Mouse (Mus musculus): ENCODE measurements around the gene Lpp.

Gene Lpp

GRCm38 (mm10) chr16:24434026-24434425 lies 40.7 kb downstream of the Lpp start:
- DNase-seq (ENCODE audit: extremely low read depth, low read depth, low spot score): no peak

- DNase-seq (ENCODE audit: extremely low read depth, low read depth, low spot score): no peak
Observed at GRCm38 (mm10) chr16:24434531-24435114, 41.3 kb downstream of the Lpp start.

GRCm38 (mm10) chr16:24435115-24435553 lies 41.8 kb downstream of the Lpp start:
- DNase-seq (ENCODE audit: extremely low read depth, low read depth, low spot score): no peak

GRCm38 (mm10) chr16:24438438-24438837 lies 45.1 kb downstream of the Lpp start:
- DNase-seq (ENCODE audit: extremely low read depth, low read depth, low spot score): no peak

- DNase-seq (ENCODE audit: extremely low read depth, low read depth, low spot score): no peak
Observed at GRCm38 (mm10) chr16:24441338-24441737, 48.0 kb downstream of the Lpp start.

GRCm38 (mm10) chr16:24442500-24443122 lies 49.3 kb downstream of the Lpp start:
- DNase-seq (ENCODE audit: extremely low read depth, low read depth, low spot score): no peak

- peak; percentile 13 for DNase-seq (ENCODE audit: extremely low read depth, low read depth, low spot score)
Observed at GRCm38 (mm10) chr16:24443123-24443515, 49.8 kb downstream of the Lpp start.

- DNase-seq (ENCODE audit: extremely low read depth, low read depth, low spot score): no peak
Observed at GRCm38 (mm10) chr16:24443555-24443954, 50.2 kb downstream of the Lpp start.

GRCm38 (mm10) chr16:24444818-24445217 lies 51.5 kb downstream of the Lpp start:
- no peak for DNase-seq (ENCODE audit: extremely low read depth, low read depth, low spot score)

- DNase-seq (ENCODE audit: extremely low read depth, low read depth, low spot score): no peak
Observed at GRCm38 (mm10) chr16:24445473-24445872, 52.2 kb downstream of the Lpp start.

- no peak for DNase-seq (ENCODE audit: extremely low read depth, low read depth, low spot score)
Observed at GRCm38 (mm10) chr16:24446449-24446848, 53.1 kb downstream of the Lpp start.

GRCm38 (mm10) chr16:24447666-24448492 lies 54.6 kb downstream of the Lpp start:
- DNase-seq (ENCODE audit: extremely low read depth, low read depth, low spot score): no peak

GRCm38 (mm10) chr16:24448493-24448845 lies 55.2 kb downstream of the Lpp start:
- DNase-seq (ENCODE audit: extremely low read depth, low read depth, low spot score): no peak

GRCm38 (mm10) chr16:24449806-24450205 lies 56.5 kb downstream of the Lpp start:
- DNase-seq (ENCODE audit: extremely low read depth, low read depth, low spot score): peak; percentile 49

- no peak for DNase-seq (ENCODE audit: extremely low read depth, low read depth, low spot score)
Observed at GRCm38 (mm10) chr16:24450256-24450655, 56.9 kb downstream of the Lpp start.

- DNase-seq (ENCODE audit: extremely low read depth, low read depth, low spot score): no peak
Observed at GRCm38 (mm10) chr16:24451123-24451522, 57.8 kb downstream of the Lpp start.

- no peak for DNase-seq (ENCODE audit: extremely low read depth, low read depth, low spot score)
Observed at GRCm38 (mm10) chr16:24453536-24453935, 60.2 kb downstream of the Lpp start.

GRCm38 (mm10) chr16:24454493-24454892 lies 61.2 kb downstream of the Lpp start:
- DNase-seq (ENCODE audit: extremely low read depth, low read depth, low spot score): no peak

GRCm38 (mm10) chr16:24455361-24455855 lies 62.1 kb downstream of the Lpp start:
- no peak for DNase-seq (ENCODE audit: extremely low read depth, low read depth, low spot score)

- DNase-seq (ENCODE audit: extremely low read depth, low read depth, low spot score): no peak
Observed at GRCm38 (mm10) chr16:24463842-24464241, 70.5 kb downstream of the Lpp start.

GRCm38 (mm10) chr16:24464436-24464835 lies 71.1 kb downstream of the Lpp start:
- no peak for DNase-seq (ENCODE audit: extremely low read depth, low read depth, low spot score)

- no peak for DNase-seq (ENCODE audit: extremely low read depth, low read depth, low spot score)
Observed at GRCm38 (mm10) chr16:24465633-24466032, 72.3 kb downstream of the Lpp start.
